Mouse (Mus musculus) intestine, embryonic 14.5 days (tissue): ENCODE results near the gene Ly6g6f. TPM values are rescaled to one million over a fixed set of nuclear protein-coding genes. Genes with fewer than 3 reads are reported as not detected.

ENCODE experiments used
- ATAC-seq: fragments of 200-750 bp; cut with Nextera tagmentation; replicated peaks from 2 replicates; pipeline ENCODE4 v1.8.0; 2017; ENCODE audit warnings: low read depth, moderate number of reproducible peaks, moderate TSS enrichment, moderate library complexity; ENCODE audit not compliant: low FRiP score, low TSS enrichment
- DNase-seq: peaks from one replicate; pipeline ENCODE4 v3.0.0-alpha.2; 2018; ENCODE audit warnings: low spot score
- H3K27ac ChIP-seq: fragments of 300-500 bp; sonication (generic); 2 replicates; pipeline ENCODE4 v1.5.1; 2014; ENCODE audit warnings: low read depth, mild to moderate bottlenecking, control low read depth
- H3K27me3 ChIP-seq: fragments of 300-500 bp; sonication (generic); replicated peaks from 2 replicates; pipeline ENCODE4 v1.6.1; 2014; ENCODE audit warnings: low read length, control low read depth; ENCODE audit not compliant: control insufficient read depth, insufficient read depth
- H3K36me3 ChIP-seq: fragments of 300-500 bp; sonication (generic); 2 replicates; pipeline ENCODE4 v1.6.1; 2014; ENCODE audit warnings: low read length, control low read depth; ENCODE audit not compliant: control insufficient read depth, insufficient read depth
- H3K4me1 ChIP-seq: fragments of 300-500 bp; sonication (generic); replicated peaks from 2 replicates; pipeline ENCODE4 v1.6.1; 2014; ENCODE audit warnings: low read length, control low read depth, mixed read lengths; ENCODE audit not compliant: control insufficient read depth, insufficient read depth
- H3K4me2 ChIP-seq: fragments of 300-500 bp; sonication (generic); 2 replicates; pipeline ENCODE4 v1.6.1; 2014; ENCODE audit warnings: low read length
- H3K4me3 ChIP-seq: fragments of 300-500 bp; sonication (generic); 2 replicates; pipeline ENCODE4 v1.5.1; 2014; ENCODE audit warnings: low read depth, low read length, control low read depth, mixed read lengths
- H3K9ac ChIP-seq: fragments of 300-500 bp; sonication (generic); 2 replicates; pipeline ENCODE4 v1.6.1; 2014; ENCODE audit warnings: mild to moderate bottlenecking, low read length
- H3K9me3 ChIP-seq: fragments of 300-500 bp; sonication (generic); 2 replicates; pipeline ENCODE4 v1.6.1; 2016; ENCODE audit warnings: low read length, control low read depth; ENCODE audit not compliant: control insufficient read depth
- WGBS: fragments of 180-500 bp; shearing (Covaris S2); extraction: QIAGEN DNeasy Blood & Tissue Kit; methylation state at CpG from one replicate; pipeline ENCODE4 v1.1.7; 2014; 5-methylcytosine and 5-hydroxymethylcytosine counted together
- polyA plus RNA-seq: library from polyadenylated mRNA; unstranded; fragments of >200 nt; fragmentation: Nextera tagmentation; extraction: Ambion mirVana; gene quantifications from 2 replicates; pipeline ENCODE4 v1.2.1, GENCODE M21; 2014

Ly6g6f gene
- polyA plus RNA-seq = 0.27 TPM in 1 of 2 replicates, not detected in the other

DNA sequence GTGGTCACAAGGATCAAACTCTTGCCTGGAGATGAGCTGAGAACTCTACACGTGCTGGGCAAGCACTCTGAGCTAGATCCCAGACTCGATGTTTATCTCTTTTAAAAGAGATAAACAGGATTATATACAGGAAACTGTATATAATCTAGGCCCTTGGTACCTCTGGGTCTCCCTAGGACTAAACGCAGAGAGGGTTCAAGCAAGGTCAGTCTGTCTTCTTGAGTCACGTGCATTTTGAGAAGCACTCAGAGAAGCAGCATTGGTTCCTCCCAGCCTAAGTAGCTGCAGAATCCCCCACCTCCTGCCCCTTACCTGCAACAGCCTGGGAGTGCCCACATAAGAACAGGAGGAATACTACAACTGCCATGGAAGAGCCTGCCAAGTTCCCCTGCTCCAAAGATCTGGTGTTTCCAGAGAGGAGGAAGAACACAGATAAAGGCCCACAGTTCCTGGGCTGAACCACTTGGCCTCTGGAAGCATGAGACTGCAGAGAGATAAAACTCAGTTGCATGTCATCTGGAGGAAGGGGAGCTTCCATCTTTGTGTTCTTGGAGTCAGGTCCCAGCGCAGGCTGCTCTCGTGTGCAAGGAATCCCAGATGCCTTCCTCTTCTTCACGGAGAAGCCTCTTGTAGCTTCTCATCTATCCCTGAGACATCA lies at the start of gene Ly6g6f:
Ly6g6f (minus strand) TSS at position 403 of the 658 bp plus-strand sequence.
- DNase-seq (no peak), ATAC-seq (no peak)
- no peaks in the 10 kb centered on the region for H3K27me3 ChIP-seq
- H3K4me2 ChIP-seq = no peak within 1 kb of the TSS
- peaks cover 6% of the 10 kb centered on the region; the same call in 1 of the 2 replicates for H3K4me1 ChIP-seq
- H3K4me3 ChIP-seq = no peak within 1 kb of the TSS
- H3K27ac ChIP-seq = no peak within 1 kb of the TSS
- WGBS = 67% methylated on average over 7 of the region's 7 CpGs
- H3K9me3 ChIP-seq = no peaks in the 10 kb centered on the region
- H3K9ac ChIP-seq = no peak within 1 kb of the TSS
- H3K36me3 ChIP-seq = no peaks in the 10 kb centered on the region

DNA sequence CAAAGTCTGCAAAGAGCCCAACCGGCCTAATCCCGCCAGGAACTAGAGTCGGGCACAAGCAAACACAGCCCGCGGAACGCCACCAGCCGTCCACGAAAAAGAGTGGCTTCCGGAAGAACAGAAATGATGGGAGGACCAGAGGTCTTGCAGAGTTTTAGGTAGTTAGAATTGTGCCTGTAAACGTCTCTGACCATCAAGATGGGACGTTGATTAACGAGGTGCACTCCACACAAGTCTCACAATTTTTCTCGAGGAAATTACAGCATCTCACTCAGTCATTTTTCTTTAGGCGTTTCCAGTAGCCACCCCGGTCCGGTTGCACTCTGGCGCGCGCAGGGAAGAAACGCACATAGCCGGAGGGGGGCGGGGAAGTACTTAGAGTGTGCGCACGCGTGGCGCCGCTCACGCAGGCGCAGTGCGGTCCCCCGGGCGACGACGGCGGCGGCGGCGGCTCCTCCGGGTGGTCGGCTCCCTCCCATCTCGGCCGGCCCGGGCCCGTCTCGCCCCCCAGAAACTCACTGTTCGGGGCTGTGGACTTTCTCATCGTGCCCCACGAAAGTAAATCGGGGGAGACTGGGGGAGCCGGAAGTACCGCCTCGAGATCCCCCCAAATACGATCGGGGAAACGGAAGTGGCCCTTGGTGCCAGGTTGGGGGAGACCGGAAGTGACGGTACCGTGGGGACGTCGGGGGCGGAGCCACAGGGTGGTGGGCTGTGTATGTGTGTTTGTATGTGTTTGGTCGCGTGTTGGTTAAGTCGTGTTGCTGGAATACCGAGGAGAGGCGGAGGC lies 49.6 kb upstream of the Ly6g6f start, which contains the start of gene Bag6:
Bag6 (plus strand) TSS at position 378 of the 790 bp plus-strand sequence.
- Histone ChIP-seq H3K9ac (peak within 1 kb of the TSS; percentile 86), H3K9me3 (no peaks in the 10 kb centered on the region), H3K4me2 (peak within 1 kb of the TSS; percentile 93), H3K4me3 (peak within 1 kb of the TSS; percentile 80), H3K4me1 (peaks cover 13% of the 10 kb centered on the region), H3K27me3 (no peaks in the 10 kb centered on the region), H3K36me3 (peaks cover 25% of the 10 kb centered on the region), H3K27ac (peak within 1 kb of the TSS; percentile 97)
- ATAC-seq (peak; percentile 89), DNase-seq (peak; percentile 98)
- WGBS = 1% methylated on average over 66 of the region's 66 CpGs

DNA sequence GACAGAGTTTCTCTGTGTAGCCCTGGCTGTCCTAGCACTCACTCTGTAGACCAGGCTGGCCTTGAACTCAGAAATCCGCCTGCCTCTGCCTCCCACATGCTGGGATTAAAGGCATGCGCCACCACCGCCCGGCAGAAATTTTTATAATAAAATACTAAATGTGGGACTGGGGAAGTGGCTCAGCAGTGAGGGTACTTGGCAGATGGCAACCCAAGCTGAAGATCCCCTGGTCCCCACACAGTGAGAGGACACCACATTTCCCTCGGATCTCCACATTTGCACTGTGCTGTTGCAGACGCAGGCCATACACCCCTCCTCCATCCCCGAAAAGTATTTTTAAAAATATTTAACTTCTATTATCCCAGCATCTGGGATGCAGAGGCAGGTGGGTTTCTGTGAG lies 48.1 kb upstream of the Ly6g6f start:
- Histone ChIP-seq H3K9me3 (no peaks in the 10 kb centered on the region), H3K9ac (no peak overlapping the region), H3K4me1 (peaks cover 13% of the 10 kb centered on the region), H3K4me3 (no peak overlapping the region), H3K27me3 (no peaks in the 10 kb centered on the region), H3K36me3 (peaks cover 11% of the 10 kb centered on the region), H3K4me2 (no peak overlapping the region), H3K27ac (no peak overlapping the region)
- no peak for DNase-seq
- no peak for ATAC-seq
- 89% methylated on average over 7 of the region's 7 CpGs for WGBS

DNA sequence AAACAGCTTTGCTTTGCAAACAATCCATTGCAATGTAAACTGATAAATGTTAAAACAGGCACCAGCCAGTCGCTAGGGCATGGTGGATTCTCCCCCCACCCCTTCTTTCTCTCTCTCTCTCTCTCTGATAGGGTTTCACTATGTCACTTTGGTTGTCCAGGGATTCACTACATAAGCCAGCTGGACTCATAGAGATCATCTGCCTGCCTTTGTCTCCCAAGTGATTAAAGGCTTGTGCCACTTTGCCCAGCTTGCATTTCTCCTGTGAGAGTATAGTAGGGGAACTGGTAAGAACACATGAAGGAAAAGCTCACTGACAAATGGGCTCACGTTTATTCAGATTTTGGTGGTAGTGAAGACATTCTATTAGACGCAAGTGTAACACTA lies 46.8 kb upstream of the Ly6g6f start:
- H3K27ac ChIP-seq = no peak overlapping the region

DNA sequence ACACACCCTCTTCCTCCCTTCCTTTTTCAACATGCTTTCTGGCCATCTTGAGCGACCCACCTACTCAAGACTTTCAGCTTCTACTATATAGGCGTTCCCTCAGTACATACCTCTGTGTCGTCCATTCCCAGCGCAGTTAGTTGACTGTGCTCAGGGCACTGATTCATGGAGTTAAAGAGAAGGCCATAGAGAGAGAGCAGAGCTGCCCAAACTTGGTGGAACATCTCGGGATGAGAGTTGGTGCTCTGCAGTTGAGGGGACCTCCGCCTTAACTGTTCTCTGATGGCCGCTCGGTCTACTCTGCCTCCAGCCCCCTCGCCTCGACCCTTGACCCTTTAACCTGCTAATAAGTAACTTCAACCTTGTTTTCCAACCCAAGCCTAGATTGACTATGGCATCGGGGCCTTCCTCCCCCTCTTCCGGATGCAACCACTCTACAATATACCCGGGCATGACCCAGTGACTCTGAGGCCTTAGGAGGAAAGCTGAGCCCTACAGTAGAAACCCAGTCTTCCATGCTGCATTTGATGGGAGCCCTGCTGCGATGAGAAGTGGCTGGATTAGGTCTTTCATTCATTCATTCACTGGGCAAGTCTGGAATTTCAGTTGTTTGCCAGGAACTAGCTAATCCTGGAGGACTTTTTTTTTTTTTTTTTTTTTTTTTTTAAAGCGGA lies 46.2 kb upstream of the Ly6g6f start, which contains the start of gene Apom:
Apom (minus strand) TSS at position 551 of the 674 bp plus-strand sequence.
- DNase-seq (no peak), ATAC-seq (no peak)
- peaks cover 12% of the 10 kb centered on the region; the same call in 1 of the 2 replicates for H3K36me3 ChIP-seq

More for the DNA sequence above, 46.8 kb upstream of the Ly6g6f start:
- DNase-seq (no peak), ATAC-seq (no peak)
- H3K9me3 ChIP-seq = no peaks in the 10 kb centered on the region
- H3K4me2 ChIP-seq = no peak overlapping the region
- peaks cover 11% of the 10 kb centered on the region for H3K4me1 ChIP-seq
- H3K27me3 ChIP-seq = no peaks in the 10 kb centered on the region
- H3K9ac ChIP-seq = no peak overlapping the region
- WGBS = 63% methylated on average over 3 of the region's 3 CpGs
- peaks cover 12% of the 10 kb centered on the region; the same call in 1 of the 2 replicates for H3K36me3 ChIP-seq
- H3K4me3 ChIP-seq = no peak overlapping the region

DNA sequence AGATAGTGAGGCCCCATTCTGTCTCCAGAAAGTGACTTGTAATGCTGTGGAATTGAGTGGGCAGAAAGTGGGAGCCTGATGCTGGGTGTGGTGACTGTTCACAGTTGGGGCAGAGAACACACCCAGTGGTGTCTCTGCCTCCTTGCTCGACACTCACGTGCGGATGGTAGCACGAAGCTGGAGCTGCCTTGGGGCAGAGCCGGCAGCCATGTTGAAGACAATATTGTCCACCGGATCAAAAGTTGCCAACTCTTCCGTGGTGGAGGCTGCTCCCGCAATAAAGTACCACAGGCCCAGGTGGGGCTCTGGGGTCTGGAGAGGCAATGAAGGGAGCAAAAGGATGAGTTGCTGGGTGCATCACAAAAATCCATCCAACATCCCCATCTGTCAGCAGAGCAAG lies 45.6 kb upstream of the Ly6g6f start:
- 91% methylated on average over 8 of the region's 8 CpGs for WGBS
- Histone ChIP-seq H3K27me3 (no peaks in the 10 kb centered on the region), H3K36me3 (peaks cover 12% of the 10 kb centered on the region; the same call in 1 of the 2 replicates)

More for the DNA sequence above, 46.2 kb upstream of the Ly6g6f start, which contains the start of gene Apom:
- H3K9me3 ChIP-seq = no peaks in the 10 kb centered on the region
- no peaks in the 10 kb centered on the region for H3K27me3 ChIP-seq
- 81% methylated on average over 15 of the region's 15 CpGs for WGBS
- no peak within 1 kb of the TSS for H3K4me3 ChIP-seq
- H3K4me2 ChIP-seq = no peak within 1 kb of the TSS
- H3K9ac ChIP-seq = no peak within 1 kb of the TSS
- no peak within 1 kb of the TSS for H3K27ac ChIP-seq
- peaks cover 11% of the 10 kb centered on the region for H3K4me1 ChIP-seq

DNA sequence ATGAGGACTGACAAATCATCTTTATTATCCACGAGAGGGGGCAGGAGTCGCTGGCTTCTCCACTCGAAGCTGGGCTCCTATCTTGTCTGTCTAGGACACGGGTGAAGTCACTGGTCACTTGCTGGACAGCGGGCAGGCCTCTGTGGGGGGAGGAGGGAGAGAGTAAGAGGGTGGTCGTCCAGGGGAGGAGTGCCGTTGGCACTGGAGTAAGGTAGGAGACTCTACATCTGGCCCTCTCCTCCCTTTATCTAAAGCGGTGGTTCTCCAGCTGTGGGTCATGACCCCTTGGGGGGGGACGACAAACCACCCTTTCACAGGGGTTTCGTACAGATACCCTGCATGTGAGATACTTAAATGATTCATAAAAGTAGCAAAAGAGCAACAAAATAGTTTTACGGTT lies 43.6 kb upstream of the Ly6g6f start:
- Histone ChIP-seq H3K4me2 (no peak overlapping the region), H3K27me3 (no peaks in the 10 kb centered on the region), H3K36me3 (peaks cover 22% of the 10 kb centered on the region), H3K27ac (no peak overlapping the region), H3K4me1 (peaks cover 20% of the 10 kb centered on the region), H3K4me3 (no peak overlapping the region), H3K9me3 (no peaks in the 10 kb centered on the region), H3K9ac (no peak overlapping the region)
- no peak for ATAC-seq
- WGBS = 71% methylated on average over 11 of the region's 11 CpGs
- no peak for DNase-seq

More for the DNA sequence above, 45.6 kb upstream of the Ly6g6f start:
- Histone ChIP-seq H3K4me2 (no peak overlapping the region), H3K4me1 (peaks cover 6% of the 10 kb centered on the region), H3K27ac (no peak overlapping the region), H3K4me3 (no peak overlapping the region), H3K9me3 (no peaks in the 10 kb centered on the region), H3K9ac (no peak overlapping the region)
- ATAC-seq = no peak
- no peak for DNase-seq

DNA sequence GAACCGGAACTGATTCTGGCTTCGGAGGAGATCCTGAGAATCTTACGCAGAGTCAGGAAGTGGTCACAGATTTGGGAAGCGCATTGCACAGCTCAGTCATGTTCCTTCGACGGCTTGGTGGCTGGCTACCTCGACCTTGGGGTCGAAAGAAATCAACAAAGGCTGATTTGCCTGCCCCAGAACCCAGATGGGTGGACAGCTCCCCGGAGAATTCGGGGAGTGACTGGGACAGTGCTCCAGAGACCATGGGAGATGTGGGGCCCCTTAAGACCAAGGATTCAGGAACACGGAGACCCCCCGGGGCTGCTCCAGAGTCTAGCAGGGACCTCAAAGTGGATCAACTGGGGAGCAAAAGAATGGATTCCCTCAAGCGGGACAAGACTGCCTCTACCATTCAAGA lies 41.6 kb upstream of the Ly6g6f start:
- Histone ChIP-seq H3K9me3 (no peaks in the 10 kb centered on the region), H3K27ac (peak overlapping the region; percentile 85; the same call in 1 of the 2 replicates), H3K4me2 (peak overlapping the region; percentile 80), H3K4me3 (peak overlapping the region; percentile 69), H3K9ac (peak overlapping the region; percentile 74), H3K4me1 (peaks cover 25% of the 10 kb centered on the region), H3K27me3 (no peaks in the 10 kb centered on the region), H3K36me3 (peaks cover 27% of the 10 kb centered on the region)
- DNase-seq (no peak), ATAC-seq (no peak)
- 67% methylated on average over 13 of the region's 13 CpGs for WGBS
